Mouse (Mus musculus) cerebellum, adult 11-12 months (tissue): ENCODE results near the gene Btbd11.
A peak's percentile ranks its signal among the peaks of the same experiment; 100 is the strongest.

Experiments
- DNase-seq: peaks from one replicate; pipeline ENCODE4 v3.0.0; 2022

The Btbd11 gene

GRCm38 (mm10) chr10:85598603-85599542 lies 212.3 kb downstream of the Btbd11 start:
- DNase-seq: no peak

GRCm38 (mm10) chr10:85602546-85602945 lies 215.9 kb downstream of the Btbd11 start:
- DNase-seq: no peak

GRCm38 (mm10) chr10:85604556-85604955 lies 217.9 kb downstream of the Btbd11 start:
- DNase-seq: peak; percentile 39

GRCm38 (mm10) chr10:85608550-85609278 lies 222.1 kb downstream of the Btbd11 start:
- peak; percentile 59 for DNase-seq

GRCm38 (mm10) chr10:85617080-85617479 lies 230.5 kb downstream of the Btbd11 start:
- no peak for DNase-seq

GRCm38 (mm10) chr10:85617501-85618417 lies 231.1 kb downstream of the Btbd11 start:
- no peak for DNase-seq

- DNase-seq: no peak
Measured at GRCm38 (mm10) chr10:85621067-85621466, 234.5 kb downstream of the Btbd11 start.

- DNase-seq: peak; percentile 76
Measured at GRCm38 (mm10) chr10:85624504-85625169, 238.0 kb downstream of the Btbd11 start.

GRCm38 (mm10) chr10:85625170-85625686 lies 238.6 kb downstream of the Btbd11 start:
- DNase-seq: peak; percentile 19

GRCm38 (mm10) chr10:85632030-85632429 lies 245.4 kb downstream of the Btbd11 start:
- DNase-seq: no peak

GRCm38 (mm10) chr10:85633577-85633976 lies 247.0 kb downstream of the Btbd11 start:
- DNase-seq: no peak

- DNase-seq: no peak
Measured at GRCm38 (mm10) chr10:85637580-85637979, 251.0 kb downstream of the Btbd11 start.

GRCm38 (mm10) chr10:85638141-85638540 lies 251.5 kb downstream of the Btbd11 start:
- DNase-seq: no peak

- no peak for DNase-seq
Measured at GRCm38 (mm10) chr10:85639581-85639980, 253.0 kb downstream of the Btbd11 start.

GRCm38 (mm10) chr10:85640408-85640807 lies 253.8 kb downstream of the Btbd11 start:
- no peak for DNase-seq

- no peak for DNase-seq
Measured at GRCm38 (mm10) chr10:85645346-85645745, 258.7 kb downstream of the Btbd11 start.

- DNase-seq: peak; percentile 12
Measured at GRCm38 (mm10) chr10:85651706-85652105, 265.1 kb downstream of the Btbd11 start.

- no peak for DNase-seq
Measured at GRCm38 (mm10) chr10:85655881-85656280, 269.3 kb downstream of the Btbd11 start.

- no peak for DNase-seq
Measured at GRCm38 (mm10) chr10:85657886-85658285, 271.3 kb downstream of the Btbd11 start.

- DNase-seq: no peak
Measured at GRCm38 (mm10) chr10:85673512-85673921, 286.9 kb downstream of the Btbd11 start.

GRCm38 (mm10) chr10:85678635-85679034 lies 292.0 kb downstream of the Btbd11 start:
- DNase-seq: peak; percentile 18

- no peak for DNase-seq
Measured at GRCm38 (mm10) chr10:85682446-85682845, 295.8 kb downstream of the Btbd11 start.
